Mouse (Mus musculus) limb, embryonic 12.5 days (tissue): ENCODE measurements around the gene Prpf19. TPM values are rescaled to one million over a fixed set of nuclear protein-coding genes. Genes with fewer than 3 reads are reported as not detected.

ENCODE experiments used
- ATAC-seq: fragments of 200-750 bp; cut with Nextera tagmentation; 2 replicates; pipeline ENCODE4 v1.8.0; 2017; ENCODE audit warnings: low read depth, moderate TSS enrichment; ENCODE audit not compliant: insufficient number of reproducible peaks, insufficient read depth, low FRiP score, low TSS enrichment
- H3K27ac ChIP-seq: fragments of 300-500 bp; sonication (generic); 2 replicates; pipeline ENCODE4 v1.5.1; 2016; ENCODE audit warnings: mild to moderate bottlenecking, moderate library complexity
- H3K27me3 ChIP-seq: fragments of 300-500 bp; sonication (generic); 2 replicates; pipeline ENCODE4 v1.6.1; 2016; ENCODE audit warnings: mild to moderate bottlenecking, moderate library complexity
- H3K36me3 ChIP-seq: fragments of 300-500 bp; sonication (generic); 2 replicates; pipeline ENCODE4 v1.6.1; 2016; ENCODE audit warnings: mild to moderate bottlenecking, moderate library complexity
- H3K4me1 ChIP-seq: fragments of 300-500 bp; sonication (generic); replicated peaks from 2 replicates; pipeline ENCODE4 v1.6.1; 2016
- H3K4me2 ChIP-seq: fragments of 300-500 bp; sonication (generic); 2 replicates; pipeline ENCODE4 v1.6.1; 2016; ENCODE audit warnings: mild to moderate bottlenecking, moderate library complexity
- H3K4me3 ChIP-seq: fragments of 300-500 bp; sonication (generic); replicated peaks from 2 replicates; pipeline ENCODE4 v1.5.1; 2016; ENCODE audit warnings: mild to moderate bottlenecking
- H3K9ac ChIP-seq: fragments of 300-500 bp; sonication (generic); replicated peaks from 2 replicates; pipeline ENCODE4 v1.6.1; 2016; ENCODE audit warnings: mild to moderate bottlenecking, moderate library complexity
- H3K9me3 ChIP-seq: fragments of 300-500 bp; sonication (generic); 2 replicates; pipeline ENCODE4 v1.6.1; 2016; ENCODE audit warnings: mild to moderate bottlenecking, moderate library complexity
- WGBS: fragments of 180-500 bp; shearing (Covaris S2); methylation state at CpG from one replicate; pipeline ENCODE4 v1.1.7; 2016; 5-methylcytosine and 5-hydroxymethylcytosine counted together
- polyA plus RNA-seq: library from polyadenylated mRNA; unstranded; fragments of >200 nt; fragmentation: Nextera tagmentation; extraction: Ambion mirVana; gene quantifications from 2 replicates; pipeline ENCODE4 v1.2.1, GENCODE M21; 2016

Prpf19 gene
- polyA plus RNA-seq, 1 experiment from 2014 or later, result 50.3 TPM

- Histone ChIP-seq H3K4me2 (no peak overlapping the region), H3K36me3 (peaks cover 20% of the 10 kb centered on the region), H3K9ac (no peak overlapping the region), H3K4me1 (peaks cover 12% of the 10 kb centered on the region; the same call in 1 of the 2 replicates), H3K4me3 (no peak overlapping the region), H3K27me3 (no peaks in the 10 kb centered on the region), H3K9me3 (no peaks in the 10 kb centered on the region), H3K27ac (no peak overlapping the region)
- WGBS, result 39% methylated on average over 3 of the region's 3 CpGs
- ATAC-seq, result no peak
Measured at GRCm38 (mm10) chr19:10938771-10939170, 43.7 kb downstream of the Prpf19 start.

- peaks cover 12% of the 10 kb centered on the region; the same call in 1 of the 2 replicates for H3K4me1 ChIP-seq
- H3K27ac ChIP-seq, result no peak overlapping the region
- H3K36me3 ChIP-seq, result peaks cover 34% of the 10 kb centered on the region
- peak overlapping the region; percentile 75 for H3K4me2 ChIP-seq
- H3K9me3 ChIP-seq, result no peaks in the 10 kb centered on the region
- H3K4me3 ChIP-seq, result peak overlapping the region; percentile 42
- peak overlapping the region; percentile 56 for H3K9ac ChIP-seq
- H3K27me3 ChIP-seq, result no peaks in the 10 kb centered on the region
- ATAC-seq, result peak; percentile 93
- WGBS, result 19% methylated on average over 37 of the region's 37 CpGs
Measured at GRCm38 (mm10) chr19:10940097-10940800, 45.2 kb downstream of the Prpf19 start.

GRCm38 (mm10) chr19:10940801-10941457, 45.9 kb downstream of the Prpf19 start:
- peaks cover 12% of the 10 kb centered on the region; the same call in 1 of the 2 replicates for H3K4me1 ChIP-seq
- H3K9me3 ChIP-seq, result no peaks in the 10 kb centered on the region
- peak overlapping the region; percentile 42 for H3K4me3 ChIP-seq
- peak overlapping the region; percentile 75 for H3K4me2 ChIP-seq
- ATAC-seq, result peak; percentile 44
- no peak overlapping the region for H3K27ac ChIP-seq
- peaks cover 39% of the 10 kb centered on the region for H3K36me3 ChIP-seq
- no peaks in the 10 kb centered on the region for H3K27me3 ChIP-seq
- 2% methylated on average over 40 of the region's 40 CpGs for WGBS
- peak overlapping the region; percentile 56 for H3K9ac ChIP-seq

- Histone ChIP-seq H3K4me1 (peaks cover 34% of the 10 kb centered on the region), H3K36me3 (peaks cover 46% of the 10 kb centered on the region), H3K4me3 (no peak overlapping the region), H3K4me2 (no peak overlapping the region), H3K9ac (no peak overlapping the region), H3K27ac (no peak overlapping the region), H3K9me3 (no peaks in the 10 kb centered on the region), H3K27me3 (no peaks in the 10 kb centered on the region)
- ATAC-seq, result no peak
- WGBS, result 89% methylated on average over 3 of the region's 3 CpGs
Measured at GRCm38 (mm10) chr19:10943955-10944354, 48.9 kb downstream of the Prpf19 start.

GRCm38 (mm10) chr19:10946506-10946905, 51.5 kb downstream of the Prpf19 start:
- no peak for ATAC-seq
- Histone ChIP-seq H3K4me2 (peak overlapping the region; percentile 100; the same call in 1 of the 2 replicates), H3K9me3 (no peaks in the 10 kb centered on the region), H3K9ac (0 out of 2 replicates have a peak overlapping the region, but pooled peaks have one; percentile 23), H3K4me1 (peaks cover 22% of the 10 kb centered on the region), H3K27ac (no peak overlapping the region), H3K27me3 (no peaks in the 10 kb centered on the region), H3K36me3 (peaks cover 46% of the 10 kb centered on the region), H3K4me3 (0 out of 2 replicates have a peak overlapping the region, but pooled peaks have one; percentile 79)
- 91% methylated on average over 3 of the region's 3 CpGs for WGBS

GRCm38 (mm10) chr19:10947219-10947618, 52.2 kb downstream of the Prpf19 start:
- no peaks in the 10 kb centered on the region for H3K27me3 ChIP-seq
- H3K4me3 ChIP-seq, result peak overlapping the region; percentile 79
- no peak for ATAC-seq
- H3K4me1 ChIP-seq, result peaks cover 22% of the 10 kb centered on the region
- 78% methylated on average over 5 of the region's 5 CpGs for WGBS
- peaks cover 42% of the 10 kb centered on the region for H3K36me3 ChIP-seq
- peak overlapping the region; percentile 88 for H3K9ac ChIP-seq
- H3K9me3 ChIP-seq, result no peaks in the 10 kb centered on the region
- peak overlapping the region; percentile 100 for H3K4me2 ChIP-seq
- H3K27ac ChIP-seq, result no peak overlapping the region

- Histone ChIP-seq H3K9ac (peak overlapping the region; percentile 88), H3K9me3 (no peaks in the 10 kb centered on the region), H3K4me3 (peak overlapping the region; percentile 79), H3K27me3 (0 out of 2 replicates have a peak, but pooled peaks cover 4% of the 10 kb centered on the region), H3K4me2 (peak overlapping the region; percentile 100), H3K4me1 (peaks cover 22% of the 10 kb centered on the region), H3K27ac (no peak overlapping the region), H3K36me3 (peaks cover 30% of the 10 kb centered on the region)
- no peak for ATAC-seq
- WGBS, result 1% methylated on average over 20 of the region's 20 CpGs
Measured at GRCm38 (mm10) chr19:10948416-10948815, 53.4 kb downstream of the Prpf19 start.

GRCm38 (mm10) chr19:10949112-10949511, 54.1 kb downstream of the Prpf19 start, which contains the start of gene Ccdc86:
Ccdc86 (minus strand) TSS chr19:10949266.
- peaks cover 22% of the 10 kb centered on the region for H3K4me1 ChIP-seq
- peak; percentile 96 for ATAC-seq
- peak within 1 kb of the TSS; percentile 88 for H3K9ac ChIP-seq
- peak within 1 kb of the TSS; percentile 100 for H3K4me2 ChIP-seq
- 0 out of 2 replicates have a peak, but pooled peaks cover 4% of the 10 kb centered on the region for H3K27me3 ChIP-seq
- H3K27ac ChIP-seq, result peak within 1 kb of the TSS; percentile 45; the same call in 1 of the 2 replicates
- WGBS, result under 1% methylated on average over 30 of the region's 30 CpGs
- H3K36me3 ChIP-seq, result peaks cover 23% of the 10 kb centered on the region
- no peaks in the 10 kb centered on the region for H3K9me3 ChIP-seq
- peak within 1 kb of the TSS; percentile 79 for H3K4me3 ChIP-seq

GRCm38 (mm10) chr19:10949558-10949957, 54.5 kb downstream of the Prpf19 start:
- no peaks in the 10 kb centered on the region for H3K9me3 ChIP-seq
- H3K9ac ChIP-seq, result 0 out of 2 replicates have a peak overlapping the region, but pooled peaks have one; percentile 23
- peak overlapping the region; percentile 45; the same call in 1 of the 2 replicates for H3K27ac ChIP-seq
- peak overlapping the region; percentile 79 for H3K4me3 ChIP-seq
- no peak for ATAC-seq
- peak overlapping the region; percentile 100 for H3K4me2 ChIP-seq
- WGBS, result 33% methylated on average over 9 of the region's 9 CpGs
- 0 out of 2 replicates have a peak, but pooled peaks cover 4% of the 10 kb centered on the region for H3K27me3 ChIP-seq
- peaks cover 22% of the 10 kb centered on the region for H3K4me1 ChIP-seq
- H3K36me3 ChIP-seq, result peaks cover 19% of the 10 kb centered on the region

- Histone ChIP-seq H3K4me3 (no peak overlapping the region), H3K27me3 (peaks cover 12% of the 10 kb centered on the region), H3K4me2 (no peak overlapping the region), H3K9ac (no peak overlapping the region), H3K4me1 (peaks cover 12% of the 10 kb centered on the region), H3K27ac (no peak overlapping the region), H3K36me3 (no peaks in the 10 kb centered on the region; the same call in 1 of the 2 replicates), H3K9me3 (no peaks in the 10 kb centered on the region)
- 72% methylated on average over 11 of the region's 11 CpGs for WGBS
- peak; percentile 69 for ATAC-seq
Measured at GRCm38 (mm10) chr19:10952021-10952939, 57.2 kb downstream of the Prpf19 start.
